Comparison of ENCODE assay signal across 10 mouse cellular contexts in genomic region chr4:135569201-135569600, GRCm38 (mm10). TPM values are rescaled to one million over a fixed set of nuclear protein-coding genes. Genes with fewer than 3 reads are reported as not detected.
DNase-seq lines count a peak whose midpoint lies in the region; ATAC-seq and TF ChIP-seq lines count a peak whose summit lies in the region.
"Had no signal": no experiment of that assay in that cellular context is flagged by ENCODE, and none has a peak within 500 bp of the region (broad histone marks: within the 10 kb centered on the region; RNA-seq: fewer than 3 reads in every experiment).

No protein-coding gene starts in this region.

- no peak for DNase-seq in heart, adult 8-10 months (ENCODE audit: low spot score)
- no peak for DNase-seq in CH12.LX (ENCODE audit: extremely low read depth)
- no peak for DNase-seq in liver, embryonic 13.5 days
- DNase-seq in Muller cell, postnatal 12 days (ENCODE audit: inconsistent ontology term), result no peak
- no peak for DNase-seq in T-cell, adult 2 months (ENCODE audit: low spot score)
- DNase-seq in left cerebral cortex, postnatal 36 days (ENCODE audit: low spot score in 2 of 2), result no peak
- DNase-seq: left cerebral cortex, postnatal 4 days; retina, postnatal 1 day had no signal

- 19% methylated on average over 11 of the region's 11 CpGs for WGBS in heart, embryonic 14.5 days
- WGBS in intestine, embryonic 15.5 days, result 12% methylated on average over 11 of the region's 11 CpGs
- 6% methylated on average over 11 of the region's 11 CpGs for WGBS in liver, embryonic 13.5 days (ENCODE audit: insufficient replicate concordance)

- ATAC-seq in heart, embryonic 14.5 days (ENCODE audit: insufficient number of reproducible peaks, insufficient read depth, low FRiP score, low read depth), result no peak
- no peak for ATAC-seq in intestine, embryonic 15.5 days
- no peak for ATAC-seq in liver, embryonic 13.5 days (ENCODE audit: low read depth)

- H3K27me3 ChIP-seq in heart, embryonic 14.5 days (ENCODE audit: control insufficient read depth, insufficient read depth, low read length), result no peaks in the 10 kb centered on the region; the same call in 1 of the 2 replicates
- peaks cover 96% of the 10 kb centered on the region for H3K27me3 ChIP-seq in CH12.LX (replicated peaks)
- peaks cover 11% of the 10 kb centered on the region for H3K27me3 ChIP-seq in intestine, embryonic 15.5 days (replicated peaks)
- peaks cover 91% of the 10 kb centered on the region for H3K27me3 ChIP-seq in liver, embryonic 13.5 days

- no peak for TF ChIP-seq POLR2A in CH12.LX (IDR thresholded peaks at IDR 0.05; ENCODE audit: low read depth, low read length)

- dilution Hi-C loops in CH12.LX (cut with MboI; ENCODE audit: extremely low pct_ligation_motif_present, extremely low pct_unique_long_range_greater_than_20kb, low sequenced_read_pairs), result no loop called here

- H3K27ac ChIP-seq in heart, embryonic 14.5 days (replicated peaks in 1 of 2; ENCODE audit: control insufficient read depth in 1 of 2, insufficient read depth in 1 of 2, low read depth in 2 of 2, low read length in 2 of 2), result 0 out of 4 replicates have a peak overlapping the region, but pooled peaks of 1 of the 2 experiments have one; percentile 78
- no peak overlapping the region for H3K27ac ChIP-seq in CH12.LX (ENCODE audit: insufficient read depth, low read depth)
- H3K27ac ChIP-seq in intestine, embryonic 15.5 days, result no peak overlapping the region
- no peak overlapping the region for H3K27ac ChIP-seq in liver, embryonic 13.5 days

- peak overlapping the region; percentile 71; the same call in 1 of the 2 replicates for H3K4me2 ChIP-seq in heart, embryonic 14.5 days (ENCODE audit: low read length)
- H3K4me2 ChIP-seq in CH12.LX (ENCODE audit: insufficient read depth, low read depth, poor library complexity, severe bottlenecking), result peak overlapping the region; percentile 64; the same call in 1 of the 2 replicates
- H3K4me2 ChIP-seq in intestine, embryonic 15.5 days (replicated peaks), result peak overlapping the region; percentile 63
- H3K4me2 ChIP-seq in liver, embryonic 13.5 days, result peak overlapping the region; percentile 54

- H3K4me1 ChIP-seq in heart, embryonic 14.5 days (ENCODE audit: control insufficient read depth in 2 of 2, insufficient read depth in 2 of 2, low read length in 2 of 2), result peaks cover 72 to 80% of the 10 kb centered on the region in 2 experiments
- peaks cover 14 to 42% of the 10 kb centered on the region in 2 experiments for H3K4me1 ChIP-seq in CH12.LX (ENCODE audit: control insufficient read depth in 1 of 2, insufficient read depth in 2 of 2)
- H3K4me1 ChIP-seq in intestine, embryonic 15.5 days (replicated peaks), result peaks cover 54% of the 10 kb centered on the region
- H3K4me1 ChIP-seq in liver, embryonic 13.5 days (replicated peaks), result peaks cover 33% of the 10 kb centered on the region

- H3K4me3 ChIP-seq in heart, embryonic 14.5 days (ENCODE audit: control insufficient read depth in 1 of 2, insufficient read depth in 1 of 2, low read depth in 1 of 2, low read length in 2 of 2), result no peak overlapping the region
- no peak overlapping the region for H3K4me3 ChIP-seq in CH12.LX (replicated peaks in 1 of 3; ENCODE audit: low read depth in 2 of 3, low read length in 2 of 3, poor library complexity in 1 of 3)
- H3K4me3 ChIP-seq in intestine, embryonic 15.5 days (replicated peaks), result no peak overlapping the region
- H3K4me3 ChIP-seq in liver, embryonic 13.5 days (replicated peaks), result no peak overlapping the region

- no peaks in the 10 kb centered on the region for H3K9me3 ChIP-seq in heart, embryonic 14.5 days (ENCODE audit: control insufficient read depth, low read length)
- no peaks in the 10 kb centered on the region for H3K9me3 ChIP-seq in CH12.LX (replicated peaks; ENCODE audit: low read length)
- H3K9me3 ChIP-seq in intestine, embryonic 15.5 days, result no peaks in the 10 kb centered on the region
- no peaks in the 10 kb centered on the region for H3K9me3 ChIP-seq in liver, embryonic 13.5 days (replicated peaks)

- intact Hi-C loops in left cerebral cortex, postnatal 36 days (cut with DNase I), result no loop called here

- H3K36me3 ChIP-seq in heart, embryonic 14.5 days (ENCODE audit: control insufficient read depth, insufficient read depth, low read length), result no peaks in the 10 kb centered on the region
- no peaks in the 10 kb centered on the region for H3K36me3 ChIP-seq in CH12.LX (replicated peaks in 1 of 2; ENCODE audit: control insufficient read depth in 1 of 2, insufficient read depth in 1 of 2, low read length in 1 of 2)
- no peaks in the 10 kb centered on the region for H3K36me3 ChIP-seq in intestine, embryonic 15.5 days
- H3K36me3 ChIP-seq in liver, embryonic 13.5 days, result no peaks in the 10 kb centered on the region

- H3K79me2 ChIP-seq in CH12.LX (replicated peaks; ENCODE audit: control insufficient read depth, extremely low read depth, insufficient read depth, poor library complexity, severe bottlenecking), result no peaks in the 10 kb centered on the region

- in situ Hi-C loops in CH12.LX (cut with MboI; ENCODE audit: low pct_ligation_motif_present, low pct_unique_long_range_greater_than_20kb, low sequenced_read_pairs), result no loop called here

- no peak for TF ChIP-seq CTCF in CH12.LX (conservative IDR thresholded peaks at IDR 0.05 in 1 of 2, IDR thresholded peaks at IDR 0.05 in 1 of 2; ENCODE audit: low read depth in 2 of 2, low read length in 2 of 2)

- H3K9ac ChIP-seq in heart, embryonic 14.5 days (ENCODE audit: low read length), result no peak overlapping the region; the same call in 1 of the 2 replicates
- no peak overlapping the region for H3K9ac ChIP-seq in CH12.LX (ENCODE audit: insufficient read depth, low read depth)
- no peak overlapping the region for H3K9ac ChIP-seq in intestine, embryonic 15.5 days
- no peak overlapping the region for H3K9ac ChIP-seq in liver, embryonic 13.5 days

- TF ChIP-seq EP300 in CH12.LX (IDR thresholded peaks at IDR 0.05; ENCODE audit: low read length), result no peak

- TF ChIP-seq RAD21 in CH12.LX (IDR thresholded peaks at IDR 0.05; ENCODE audit: low read depth, low read length), result no peak

TF ChIP-seq in CH12.LX, 34 proteins besides CTCF, POLR2A, EP300 and RAD21:
- no peak for TF ChIP-seq KAT2A (IDR thresholded peaks at IDR 0.05; ENCODE audit: insufficient replicate concordance, low read length)
- TF ChIP-seq MYC (IDR thresholded peaks at IDR 0.05; ENCODE audit: low read depth, low read length), result no peak
- TF ChIP-seq ELF1 (IDR thresholded peaks at IDR 0.05; ENCODE audit: low read depth, low read length), result no peak
- no peak for TF ChIP-seq CHD1 (IDR thresholded peaks at IDR 0.05; ENCODE audit: low read depth, low read length)
- no peak for TF ChIP-seq ZNF384 (IDR thresholded peaks at IDR 0.05; ENCODE audit: low read depth, low read length)
- TF ChIP-seq MAX (IDR thresholded peaks at IDR 0.05; ENCODE audit: low read length), result no peak
- peak; percentile 88 for TF ChIP-seq MAFK (IDR thresholded peaks at IDR 0.05; ENCODE audit: insufficient replicate concordance, low read length)
- no peak; the same call in 1 of the 2 replicates for TF ChIP-seq MXI1 (IDR thresholded peaks at IDR 0.05; ENCODE audit: low read depth, low read length)
- TF ChIP-seq E2F4 (IDR thresholded peaks at IDR 0.05; ENCODE audit: insufficient replicate concordance, low read depth, low read length), result no peak
- TF ChIP-seq BHLHE40 (IDR thresholded peaks at IDR 0.05; ENCODE audit: low read depth, low read length), result peak; percentile 71
- TF ChIP-seq NELFE (IDR thresholded peaks at IDR 0.05; ENCODE audit: low read depth, low read length), result no peak
- TF ChIP-seq UBTF (IDR thresholded peaks at IDR 0.05; ENCODE audit: low read depth, low read length), result no peak
- no peak for TF ChIP-seq ZMIZ1 (IDR thresholded peaks at IDR 0.05; ENCODE audit: low read depth, low read length)
- TF ChIP-seq IRF4 (IDR thresholded peaks at IDR 0.05; ENCODE audit: low read depth, low read length), result no peak
- peak; percentile 21 for TF ChIP-seq USF1 (IDR thresholded peaks at IDR 0.05; ENCODE audit: low read depth, low read length)
- TF ChIP-seq PAX5 (IDR thresholded peaks at IDR 0.05; ENCODE audit: low read length), result no peak
- TF ChIP-seq GABPA (IDR thresholded peaks at IDR 0.05; ENCODE audit: insufficient replicate concordance, low read depth, low read length), result no peak
- TF ChIP-seq POLR2AphosphoS2 (IDR thresholded peaks at IDR 0.05; ENCODE audit: low read depth, low read length), result no peak
- TF ChIP-seq NRF1 (IDR thresholded peaks at IDR 0.05; ENCODE audit: low read depth, low read length), result no peak
- no peak for TF ChIP-seq ZKSCAN1 (IDR thresholded peaks at IDR 0.05; ENCODE audit: borderline replicate concordance, low read depth, low read length)
- TF ChIP-seq SIN3A (IDR thresholded peaks at IDR 0.05; ENCODE audit: low read length), result no peak
- TF ChIP-seq TCF12 (IDR thresholded peaks at IDR 0.05; ENCODE audit: low read depth, low read length), result peak; percentile 28; the same call in 1 of the 2 replicates

RNA-seq across cellular contexts. Expression of gene Grhl3, which starts 4.2 kb away (rescaled TPM):
- 5.1 and 5.8 TPM in 2 replicates for polyA plus RNA-seq in heart, embryonic 14.5 days (2014; fragmentation: Nextera tagmentation; extraction: Ambion mirVana)
- total RNA-seq in heart, adult 8-10 months (2022), result not detected
- not detected in 2 replicates for total RNA-seq in CH12.LX (2012; rRNA removed)
- not detected in 2 replicates for total RNA-seq in CH12.LX (2014; rRNA removed)
- polyA plus RNA-seq in CH12.LX (2012; ENCODE audit: insufficient read length, low read depth), result not detected in 2 replicates
- 4.3 and 4.4 TPM in 2 replicates for polyA plus RNA-seq in intestine, embryonic 15.5 days (2015; fragmentation: Nextera tagmentation; extraction: Ambion mirVana)
- 0.30 and 0.45 TPM in 2 replicates for polyA plus RNA-seq in liver, embryonic 13.5 days (2015; fragmentation: Nextera tagmentation; extraction: Ambion mirVana)
- total RNA-seq in left cerebral cortex, postnatal 36 days (2021), result 1 to 10 TPM; 1.2 to 1.6 TPM
